Mouse (Mus musculus): ENCODE data around the gene Kdm2b. TPM values are rescaled to one million over a fixed set of nuclear protein-coding genes. Genes with fewer than 3 reads are reported as not detected.

Gene Kdm2b
- polyA plus RNA-seq, 1 experiment from 2014 or later: 31.7 TPM

DNA sequence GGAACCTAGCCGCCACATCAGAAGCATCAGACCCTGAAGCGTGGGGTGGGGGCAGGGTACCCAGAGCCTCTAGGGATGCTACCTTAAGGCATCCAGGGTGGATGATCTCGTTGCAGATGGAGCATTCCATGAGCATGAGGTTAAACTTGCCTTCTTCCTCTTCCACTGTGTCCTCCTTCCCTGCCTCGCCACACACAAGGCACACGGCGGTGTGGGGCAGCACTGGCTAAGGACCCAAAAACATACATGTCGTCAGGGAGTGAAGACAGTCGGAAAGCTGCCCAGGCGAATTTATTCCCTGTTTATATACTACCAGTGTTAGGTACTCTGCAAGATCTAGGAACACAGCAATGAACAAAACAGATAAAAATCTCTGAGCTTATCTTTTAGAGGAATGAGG, 106.4 kb downstream of the Kdm2b start:
- Histone ChIP-seq H3K9ac (ENCODE audit: low read length) (no peak overlapping the region), H3K27me3 (replicated peaks; ENCODE audit: control insufficient read depth, insufficient read depth, low read length) (no peaks in the 10 kb centered on the region), H3K27ac (ENCODE audit: low read depth) (no peak overlapping the region), H3K36me3 (ENCODE audit: control insufficient read depth, insufficient read depth, low read length) (peaks cover 42% of the 10 kb centered on the region), H3K4me3 (ENCODE audit: low read depth, low read length) (no peak overlapping the region), H3K4me2 (ENCODE audit: low read length) (no peak overlapping the region), H3K9me3 (ENCODE audit: control insufficient read depth, low read length) (no peaks in the 10 kb centered on the region), H3K4me1 (replicated peaks; ENCODE audit: control insufficient read depth, insufficient read depth, low read length) (no peaks in the 10 kb centered on the region)
- 72% methylated on average over 9 of the region's 9 CpGs for WGBS
- ATAC-seq (replicated peaks; ENCODE audit: low FRiP score, low TSS enrichment, low read depth) (no peak), DNase-seq (ENCODE audit: low spot score) (no peak)

DNA sequence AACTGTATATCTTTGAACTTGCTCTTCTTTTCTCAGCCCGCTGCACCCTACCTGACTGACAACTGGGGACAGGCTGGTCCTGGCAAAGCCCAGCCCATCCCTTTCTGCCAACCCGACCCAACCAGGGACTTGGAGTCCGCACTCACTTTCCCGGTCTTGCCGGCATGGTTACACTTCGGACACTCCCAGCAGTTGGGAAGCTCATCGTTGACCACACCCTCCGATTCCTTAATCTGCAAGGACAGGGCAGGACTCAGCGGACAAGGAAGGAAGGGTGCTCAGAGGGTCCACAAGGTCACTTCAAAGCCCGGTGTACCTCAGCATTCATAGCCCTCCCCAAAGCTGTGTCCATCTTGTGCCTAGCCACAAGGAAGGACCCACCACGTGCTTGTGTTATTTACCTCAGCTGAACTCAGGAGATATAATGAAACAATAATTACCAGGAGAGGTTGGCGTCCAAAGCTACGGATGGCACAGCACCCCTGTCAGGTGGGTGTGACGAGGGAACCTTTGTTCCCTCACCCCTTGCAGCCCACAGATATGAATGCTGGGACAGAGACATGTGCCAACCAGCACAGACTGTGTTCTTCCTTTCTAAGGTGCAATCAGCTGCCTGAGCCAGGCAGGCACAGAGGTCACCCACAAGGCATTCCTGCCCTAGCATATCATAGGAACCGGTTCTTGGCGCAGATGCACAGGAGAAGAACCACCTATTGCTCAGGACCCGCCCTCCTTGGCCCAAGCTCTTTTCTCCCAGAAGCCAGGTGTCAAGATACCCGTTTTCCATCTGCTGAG, 107.2 kb downstream of the Kdm2b start:
- Histone ChIP-seq H3K9ac (ENCODE audit: low read length) (no peak overlapping the region), H3K4me3 (ENCODE audit: low read depth, low read length) (no peak overlapping the region), H3K36me3 (ENCODE audit: control insufficient read depth, insufficient read depth, low read length) (peaks cover 47% of the 10 kb centered on the region), H3K4me2 (ENCODE audit: low read length) (no peak overlapping the region), H3K27ac (ENCODE audit: low read depth) (no peak overlapping the region), H3K4me1 (replicated peaks; ENCODE audit: control insufficient read depth, insufficient read depth, low read length) (no peaks in the 10 kb centered on the region), H3K27me3 (replicated peaks; ENCODE audit: control insufficient read depth, insufficient read depth, low read length) (no peaks in the 10 kb centered on the region), H3K9me3 (ENCODE audit: control insufficient read depth, low read length) (no peaks in the 10 kb centered on the region)
- ATAC-seq (replicated peaks; ENCODE audit: low FRiP score, low TSS enrichment, low read depth) (no peak), DNase-seq (ENCODE audit: low spot score) (no peak)
- 90% methylated on average over 18 of the region's 18 CpGs for WGBS

DNA sequence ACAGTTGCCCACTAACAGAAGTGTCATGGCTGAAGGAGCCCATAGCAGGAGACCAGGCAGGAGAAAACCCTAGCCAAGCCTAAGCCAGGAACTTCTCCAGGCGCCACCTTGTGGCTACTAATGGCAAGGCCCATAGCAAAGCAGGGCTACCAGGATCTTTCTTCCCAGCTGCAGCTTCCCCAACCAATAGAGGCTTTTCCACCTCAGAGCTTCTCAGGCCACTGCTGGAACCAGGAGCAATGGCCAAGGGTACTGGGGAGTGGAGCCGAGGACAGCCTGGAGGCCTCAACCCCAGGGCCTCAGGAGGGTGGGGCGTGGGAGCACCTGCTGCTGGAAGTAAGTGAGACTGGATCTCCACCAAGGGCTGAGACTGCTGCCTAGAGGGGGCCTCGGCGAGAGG, 108.3 kb downstream of the Kdm2b start:
- H3K27ac ChIP-seq (ENCODE audit: low read depth): no peak overlapping the region
- peaks cover 59% of the 10 kb centered on the region for H3K36me3 ChIP-seq (ENCODE audit: control insufficient read depth, insufficient read depth, low read length)
- ATAC-seq (replicated peaks; ENCODE audit: low FRiP score, low TSS enrichment, low read depth): no peak; the same call in 1 of the 2 replicates

DNA sequence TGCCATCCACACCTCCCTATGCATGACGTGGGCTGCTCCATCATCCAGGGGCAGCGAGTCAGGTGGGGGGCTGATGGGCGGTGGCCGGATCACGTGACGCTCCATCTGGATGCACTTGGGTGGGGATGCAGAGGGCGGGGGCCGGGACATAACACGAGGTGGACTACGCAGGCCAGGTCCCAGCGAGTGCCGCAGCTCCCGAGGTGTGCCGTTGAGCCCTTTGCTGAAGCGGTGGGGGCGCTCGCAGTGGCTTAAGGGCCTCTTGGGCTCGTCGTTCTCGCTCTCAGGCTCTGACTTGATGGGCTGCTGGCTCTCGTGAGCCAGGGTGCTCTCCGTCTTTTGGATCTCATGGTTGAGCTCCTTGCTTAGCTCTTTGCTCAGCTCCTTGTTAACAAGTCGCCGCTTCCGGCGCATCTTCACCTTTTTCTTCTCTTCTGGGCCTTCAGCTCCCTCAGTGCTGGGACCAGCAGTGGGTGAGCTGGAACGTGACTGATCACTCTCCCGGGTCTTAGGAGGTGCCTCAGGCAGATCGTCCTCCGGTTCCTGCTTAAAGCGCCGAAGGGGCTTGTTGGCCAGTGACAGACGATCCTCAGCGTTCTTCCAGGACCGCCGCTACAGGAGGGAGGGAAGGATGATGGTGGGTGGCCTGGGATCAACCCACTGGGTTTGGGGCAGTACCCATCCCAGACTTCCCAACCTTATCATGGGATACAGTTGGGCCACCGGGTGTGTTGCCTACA, 109.2 kb downstream of the Kdm2b start:
- no peaks in the 10 kb centered on the region for H3K27me3 ChIP-seq (replicated peaks; ENCODE audit: control insufficient read depth, insufficient read depth, low read length)
- H3K9ac ChIP-seq (ENCODE audit: low read length): no peak overlapping the region
- no peaks in the 10 kb centered on the region for H3K4me1 ChIP-seq (replicated peaks; ENCODE audit: control insufficient read depth, insufficient read depth, low read length)
- H3K9me3 ChIP-seq (ENCODE audit: control insufficient read depth, low read length): no peaks in the 10 kb centered on the region
- H3K4me2 ChIP-seq (ENCODE audit: low read length): no peak overlapping the region
- H3K36me3 ChIP-seq (ENCODE audit: control insufficient read depth, insufficient read depth, low read length): peaks cover 66% of the 10 kb centered on the region
- 93% methylated on average over 37 of the region's 37 CpGs for WGBS
- no peak overlapping the region for H3K27ac ChIP-seq (ENCODE audit: low read depth)
- no peak for ATAC-seq (replicated peaks; ENCODE audit: low FRiP score, low TSS enrichment, low read depth)
- DNase-seq (ENCODE audit: low spot score): no peak
- no peak overlapping the region for H3K4me3 ChIP-seq (ENCODE audit: low read depth, low read length)

More for the DNA sequence above, 108.3 kb downstream of the Kdm2b start:
- H3K27me3 ChIP-seq (replicated peaks; ENCODE audit: control insufficient read depth, insufficient read depth, low read length): no peaks in the 10 kb centered on the region
- H3K4me1 ChIP-seq (replicated peaks; ENCODE audit: control insufficient read depth, insufficient read depth, low read length): no peaks in the 10 kb centered on the region
- no peak overlapping the region for H3K4me2 ChIP-seq (ENCODE audit: low read length)
- no peaks in the 10 kb centered on the region for H3K9me3 ChIP-seq (ENCODE audit: control insufficient read depth, low read length)
- H3K4me3 ChIP-seq (ENCODE audit: low read depth, low read length): no peak overlapping the region
- peak; percentile 81 for DNase-seq (ENCODE audit: low spot score)
- WGBS: 49% methylated on average over 5 of the region's 5 CpGs
- no peak overlapping the region for H3K9ac ChIP-seq (ENCODE audit: low read length)

DNA sequence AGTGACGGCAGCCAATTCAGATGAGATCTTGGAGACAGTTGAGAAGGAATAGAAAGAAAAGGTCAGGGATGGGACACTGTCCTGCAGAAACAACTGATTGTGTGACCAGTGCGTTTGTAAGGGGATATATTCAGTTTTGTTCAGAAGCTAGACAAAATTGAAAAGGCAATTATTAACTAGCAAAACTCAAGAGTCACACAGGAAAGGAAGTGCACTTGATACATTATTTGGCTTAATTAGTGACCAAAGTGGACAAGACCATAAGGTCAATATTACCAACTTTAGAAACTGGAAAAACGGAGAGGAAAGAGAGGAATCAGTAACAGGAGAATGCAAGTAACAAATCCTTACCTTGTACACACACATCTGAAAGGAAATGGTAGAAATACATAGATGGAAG, 113.0 kb downstream of the Kdm2b start:
- H3K36me3 ChIP-seq (ENCODE audit: control insufficient read depth, insufficient read depth, low read length): peaks cover 85% of the 10 kb centered on the region
- H3K4me2 ChIP-seq (ENCODE audit: low read length): no peak overlapping the region
- ATAC-seq (replicated peaks; ENCODE audit: low FRiP score, low TSS enrichment, low read depth) (no peak), DNase-seq (ENCODE audit: low spot score) (no peak)
- no peak overlapping the region for H3K27ac ChIP-seq (ENCODE audit: low read depth)
- no peak overlapping the region for H3K9ac ChIP-seq (ENCODE audit: low read length)
- no peaks in the 10 kb centered on the region for H3K9me3 ChIP-seq (ENCODE audit: control insufficient read depth, low read length)
- no peak overlapping the region for H3K4me3 ChIP-seq (ENCODE audit: low read depth, low read length)
- H3K27me3 ChIP-seq (replicated peaks; ENCODE audit: control insufficient read depth, insufficient read depth, low read length): no peaks in the 10 kb centered on the region
- no peaks in the 10 kb centered on the region for H3K4me1 ChIP-seq (replicated peaks; ENCODE audit: control insufficient read depth, insufficient read depth, low read length)
- WGBS: 69% methylated on average over 3 of the region's 3 CpGs

DNA sequence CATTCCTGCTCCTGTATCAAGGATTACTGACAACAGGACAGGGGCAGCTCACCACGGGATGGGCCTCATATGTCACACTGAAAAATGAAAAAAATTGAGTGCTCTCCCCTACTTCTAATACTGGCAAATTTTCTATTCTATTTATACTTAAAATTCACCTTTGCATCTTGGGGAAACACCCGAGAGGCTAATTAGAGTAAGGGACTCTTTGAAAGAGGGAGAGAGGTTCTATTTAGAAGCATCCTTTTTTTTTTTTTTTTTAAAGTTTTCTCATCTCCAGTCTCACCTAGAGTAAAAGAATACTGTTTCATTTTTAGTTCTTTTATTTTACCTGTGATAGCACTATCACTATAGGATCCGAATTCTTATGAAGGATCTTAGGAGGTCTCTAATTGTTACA, 115.3 kb downstream of the Kdm2b start:
- H3K4me2 ChIP-seq (ENCODE audit: low read length): no peak overlapping the region
- H3K27me3 ChIP-seq (replicated peaks; ENCODE audit: control insufficient read depth, insufficient read depth, low read length): no peaks in the 10 kb centered on the region
- ATAC-seq (replicated peaks; ENCODE audit: low FRiP score, low TSS enrichment, low read depth) (no peak), DNase-seq (ENCODE audit: low spot score) (no peak)
- no peak overlapping the region for H3K4me3 ChIP-seq (ENCODE audit: low read depth, low read length)
- no peak overlapping the region for H3K9ac ChIP-seq (ENCODE audit: low read length)
- H3K4me1 ChIP-seq (replicated peaks; ENCODE audit: control insufficient read depth, insufficient read depth, low read length): no peaks in the 10 kb centered on the region
- no peaks in the 10 kb centered on the region for H3K9me3 ChIP-seq (ENCODE audit: control insufficient read depth, low read length)
- H3K27ac ChIP-seq (ENCODE audit: low read depth): no peak overlapping the region
- WGBS: 89% methylated on average over 3 of the region's 3 CpGs
- peaks cover 80% of the 10 kb centered on the region for H3K36me3 ChIP-seq (ENCODE audit: control insufficient read depth, insufficient read depth, low read length)

DNA sequence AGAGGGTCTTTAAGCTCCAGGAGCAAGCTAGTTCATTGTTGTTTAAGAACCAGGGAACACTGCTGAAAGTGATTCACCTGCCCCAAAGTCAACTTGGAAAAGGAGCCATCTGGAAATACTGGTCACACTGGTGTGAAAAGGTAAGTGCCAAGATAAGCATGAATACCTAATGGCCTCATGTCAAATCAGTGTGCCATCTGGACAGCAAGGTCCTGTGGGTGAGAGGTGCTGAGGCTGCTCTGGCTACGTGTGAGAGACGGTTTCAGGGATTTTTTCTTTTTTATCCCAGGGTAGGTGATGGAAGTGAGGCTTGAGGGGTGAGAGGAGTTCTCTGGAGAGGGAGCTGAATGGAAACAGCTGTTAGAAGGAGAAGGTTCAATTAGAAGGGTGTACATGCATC, 116.0 kb downstream of the Kdm2b start:
- H3K9me3 ChIP-seq (ENCODE audit: control insufficient read depth, low read length): no peaks in the 10 kb centered on the region
- 72% methylated on average over 2 of the region's 2 CpGs for WGBS
- no peak for DNase-seq (ENCODE audit: low spot score)

DNA sequence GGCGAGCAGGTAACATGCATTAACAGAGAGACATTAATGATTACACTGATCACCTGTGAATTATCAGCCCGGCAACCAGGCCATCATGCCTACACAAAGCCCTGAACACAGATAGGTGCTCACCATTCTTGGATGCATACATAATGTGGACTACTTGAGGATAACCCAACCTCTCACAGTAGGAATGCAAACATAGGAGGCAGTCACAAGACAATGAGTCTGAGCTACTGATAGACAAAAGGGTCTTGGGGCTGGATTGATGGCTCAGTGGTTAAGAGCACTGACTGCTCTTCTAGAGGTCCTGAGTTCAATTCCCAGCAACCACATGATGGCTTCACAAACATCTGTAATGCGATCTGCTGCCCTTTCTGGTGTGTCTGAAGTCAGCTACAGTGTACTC, 117.0 kb downstream of the Kdm2b start:
- no peak overlapping the region for H3K27ac ChIP-seq (ENCODE audit: low read depth)
- ATAC-seq (replicated peaks; ENCODE audit: low FRiP score, low TSS enrichment, low read depth) (no peak), DNase-seq (ENCODE audit: low spot score) (no peak)
- H3K4me2 ChIP-seq (ENCODE audit: low read length): no peak overlapping the region
- no peaks in the 10 kb centered on the region for H3K4me1 ChIP-seq (replicated peaks; ENCODE audit: control insufficient read depth, insufficient read depth, low read length)
- no peak overlapping the region for H3K4me3 ChIP-seq (ENCODE audit: low read depth, low read length)
- H3K9ac ChIP-seq (ENCODE audit: low read length): no peak overlapping the region
- H3K36me3 ChIP-seq (ENCODE audit: control insufficient read depth, insufficient read depth, low read length): peaks cover 79% of the 10 kb centered on the region
- no peaks in the 10 kb centered on the region for H3K9me3 ChIP-seq (ENCODE audit: control insufficient read depth, low read length)
- 89% methylated on average over 3 of the region's 3 CpGs for whole genome bisulfite sequencing
- no peaks in the 10 kb centered on the region for H3K27me3 ChIP-seq (replicated peaks; ENCODE audit: control insufficient read depth, insufficient read depth, low read length)

More for the DNA sequence above, 116.0 kb downstream of the Kdm2b start:
- H3K4me3 ChIP-seq (ENCODE audit: low read depth, low read length): no peak overlapping the region
- H3K27me3 ChIP-seq (replicated peaks; ENCODE audit: control insufficient read depth, insufficient read depth, low read length): no peaks in the 10 kb centered on the region
- no peak overlapping the region for H3K27ac ChIP-seq (ENCODE audit: low read depth)
- ATAC-seq (replicated peaks; ENCODE audit: low FRiP score, low TSS enrichment, low read depth): no peak
- H3K4me1 ChIP-seq (replicated peaks; ENCODE audit: control insufficient read depth, insufficient read depth, low read length): no peaks in the 10 kb centered on the region
- H3K4me2 ChIP-seq (ENCODE audit: low read length): no peak overlapping the region
- H3K36me3 ChIP-seq (ENCODE audit: control insufficient read depth, insufficient read depth, low read length): peaks cover 79% of the 10 kb centered on the region
- H3K9ac ChIP-seq (ENCODE audit: low read length): no peak overlapping the region

Data from intestine, embryonic 14.5 days (tissue).